Mouse (Mus musculus) limb, embryonic 12.5 days (tissue): ENCODE measurements around the gene Tas1r2. TPM values are rescaled to one million over a fixed set of nuclear protein-coding genes. Genes with fewer than 3 reads are reported as not detected.

Source experiments
- ATAC-seq: fragments of 200-750 bp; cut with Nextera tagmentation; 2 replicates; pipeline ENCODE4 v1.8.0; 2017; ENCODE audit warnings: low read depth, moderate TSS enrichment; ENCODE audit not compliant: insufficient number of reproducible peaks, insufficient read depth, low FRiP score, low TSS enrichment
- H3K27ac ChIP-seq: fragments of 300-500 bp; sonication (generic); 2 replicates; pipeline ENCODE4 v1.5.1; 2016; ENCODE audit warnings: mild to moderate bottlenecking, moderate library complexity
- H3K27me3 ChIP-seq: fragments of 300-500 bp; sonication (generic); 2 replicates; pipeline ENCODE4 v1.6.1; 2016; ENCODE audit warnings: mild to moderate bottlenecking, moderate library complexity
- H3K36me3 ChIP-seq: fragments of 300-500 bp; sonication (generic); 2 replicates; pipeline ENCODE4 v1.6.1; 2016; ENCODE audit warnings: mild to moderate bottlenecking, moderate library complexity
- H3K4me1 ChIP-seq: fragments of 300-500 bp; sonication (generic); replicated peaks from 2 replicates; pipeline ENCODE4 v1.6.1; 2016
- H3K4me2 ChIP-seq: fragments of 300-500 bp; sonication (generic); 2 replicates; pipeline ENCODE4 v1.6.1; 2016; ENCODE audit warnings: mild to moderate bottlenecking, moderate library complexity
- H3K4me3 ChIP-seq: fragments of 300-500 bp; sonication (generic); replicated peaks from 2 replicates; pipeline ENCODE4 v1.5.1; 2016; ENCODE audit warnings: mild to moderate bottlenecking
- H3K9ac ChIP-seq: fragments of 300-500 bp; sonication (generic); replicated peaks from 2 replicates; pipeline ENCODE4 v1.6.1; 2016; ENCODE audit warnings: mild to moderate bottlenecking, moderate library complexity
- H3K9me3 ChIP-seq: fragments of 300-500 bp; sonication (generic); 2 replicates; pipeline ENCODE4 v1.6.1; 2016; ENCODE audit warnings: mild to moderate bottlenecking, moderate library complexity
- WGBS: fragments of 180-500 bp; shearing (Covaris S2); methylation state at CpG from one replicate; pipeline ENCODE4 v1.1.7; 2016; 5-methylcytosine and 5-hydroxymethylcytosine counted together
- microRNA-seq: library from miRNA; unstranded; fragments of <30 nt; microRNA quantifications from one replicate; pipeline ENCODE4, GENCODE M21; 2017
- polyA plus RNA-seq: library from polyadenylated mRNA; unstranded; fragments of >200 nt; fragmentation: Nextera tagmentation; extraction: Ambion mirVana; gene quantifications from 2 replicates; pipeline ENCODE4 v1.2.1, GENCODE M21; 2016

Tas1r2 gene
- polyA plus RNA-seq, 1 experiment from 2014 or later, result not detected

- Histone ChIP-seq H3K9ac (no peak overlapping the region), H3K9me3 (0 out of 2 replicates have a peak, but pooled peaks cover 2% of the 10 kb centered on the region), H3K4me2 (no peak overlapping the region), H3K27ac (no peak overlapping the region), H3K4me3 (no peak overlapping the region), H3K36me3 (no peaks in the 10 kb centered on the region), H3K27me3 (0 out of 2 replicates have a peak, but pooled peaks cover 10% of the 10 kb centered on the region), H3K4me1 (no peaks in the 10 kb centered on the region; the same call in 1 of the 2 replicates)
- no peak for ATAC-seq
- WGBS, result 80% methylated on average over 11 of the region's 11 CpGs
Measured at GRCm38 (mm10) chr4:139703468-139703867, 50.1 kb downstream of the Tas1r2 start.

- H3K36me3 ChIP-seq, result no peaks in the 10 kb centered on the region
- H3K4me3 ChIP-seq, result no peak overlapping the region
- 0 out of 2 replicates have a peak, but pooled peaks cover 2% of the 10 kb centered on the region for H3K9me3 ChIP-seq
- ATAC-seq, result no peak
- WGBS, result 88% methylated on average over 5 of the region's 5 CpGs
- H3K4me2 ChIP-seq, result no peak overlapping the region
- no peak overlapping the region for H3K27ac ChIP-seq
- H3K4me1 ChIP-seq, result peaks cover 6% of the 10 kb centered on the region
- no peak overlapping the region for H3K9ac ChIP-seq
- peaks cover 14% of the 10 kb centered on the region; the same call in 1 of the 2 replicates for H3K27me3 ChIP-seq
Measured at GRCm38 (mm10) chr4:139705986-139706385, 52.6 kb downstream of the Tas1r2 start.

GRCm38 (mm10) chr4:139710467-139711334, 57.4 kb downstream of the Tas1r2 start:
- Histone ChIP-seq H3K4me1 (peaks cover 20% of the 10 kb centered on the region), H3K9me3 (no peaks in the 10 kb centered on the region), H3K4me3 (no peak overlapping the region), H3K9ac (no peak overlapping the region), H3K36me3 (no peaks in the 10 kb centered on the region), H3K27me3 (peaks cover 22% of the 10 kb centered on the region), H3K27ac (no peak overlapping the region), H3K4me2 (no peak overlapping the region)
- WGBS, result 34% methylated on average over 25 of the region's 25 CpGs
- ATAC-seq, result no peak

- H3K27ac ChIP-seq, result 0 out of 2 replicates have a peak overlapping the region, but pooled peaks have one; percentile 7
- no peak overlapping the region for H3K4me3 ChIP-seq
- peaks cover 20% of the 10 kb centered on the region for H3K4me1 ChIP-seq
- H3K27me3 ChIP-seq, result peaks cover 17% of the 10 kb centered on the region
- peak overlapping the region; percentile 16; the same call in 1 of the 2 replicates for H3K4me2 ChIP-seq
- no peaks in the 10 kb centered on the region for H3K36me3 ChIP-seq
- ATAC-seq, result no peak; the same call in 1 of the 2 replicates
- H3K9me3 ChIP-seq, result no peaks in the 10 kb centered on the region
- WGBS, result 12% methylated on average over 13 of the region's 13 CpGs
- H3K9ac ChIP-seq, result peak overlapping the region; percentile 23; the same call in 1 of the 2 replicates
Measured at GRCm38 (mm10) chr4:139715241-139715932, 62.0 kb downstream of the Tas1r2 start.

- H3K27ac ChIP-seq, result no peak overlapping the region
- H3K4me3 ChIP-seq, result no peak overlapping the region
- no peaks in the 10 kb centered on the region for H3K9me3 ChIP-seq
- no peak overlapping the region for H3K4me2 ChIP-seq
- no peak overlapping the region for H3K9ac ChIP-seq
- peaks cover 13% of the 10 kb centered on the region; the same call in 1 of the 2 replicates for H3K27me3 ChIP-seq
- H3K36me3 ChIP-seq, result no peaks in the 10 kb centered on the region
- ATAC-seq, result no peak
- whole genome bisulfite sequencing, result 86% methylated on average over 10 of the region's 10 CpGs
- peaks cover 13% of the 10 kb centered on the region for H3K4me1 ChIP-seq
Measured at GRCm38 (mm10) chr4:139716477-139717169, 63.3 kb downstream of the Tas1r2 start.

- ATAC-seq, result no peak
- no peak overlapping the region for H3K4me3 ChIP-seq
- H3K9ac ChIP-seq, result no peak overlapping the region
- H3K4me1 ChIP-seq, result peaks cover 13% of the 10 kb centered on the region
- no peaks in the 10 kb centered on the region for H3K9me3 ChIP-seq
- H3K27ac ChIP-seq, result no peak overlapping the region
- 77% methylated on average over 5 of the region's 5 CpGs for WGBS
- H3K27me3 ChIP-seq, result peaks cover 20% of the 10 kb centered on the region
- no peak overlapping the region for H3K4me2 ChIP-seq
- no peaks in the 10 kb centered on the region for H3K36me3 ChIP-seq
Measured at GRCm38 (mm10) chr4:139718978-139719377, 65.6 kb downstream of the Tas1r2 start.

Small RNA genes within 50 kb of the gene (microRNA-seq; reads per million reads assigned to microRNA genes)
- gene Mir7020, result not detected

Other genes with a start within 250 kb of the Tas1r2 start
- 4.1 and 5.9 TPM in 2 replicates for gene Iffo2, start 123.0 kb upstream of the Tas1r2 start, polyA plus RNA-seq
- gene Gm21969, start 50.4 kb upstream of the Tas1r2 start, polyA plus RNA-seq, result not detected in 2 replicates
- gene Aldh4a1, start 30.7 kb upstream of the Tas1r2 start, polyA plus RNA-seq, result 24.3 and 25.3 TPM in 2 replicates
- 0.40 and 0.45 TPM in 2 replicates for gene Pax7, start 180.0 kb downstream of the Tas1r2 start, polyA plus RNA-seq